Mouse (Mus musculus) olfactory bulb, adult 2 months (tissue): ENCODE data around the gene Tnnt2. TPM values are rescaled to one million over a fixed set of nuclear protein-coding genes. Genes with fewer than 3 reads are reported as not detected.

ENCODE experiments used
- H3K27ac ChIP-seq: fragments of 200-500 bp; 2 replicates; pipeline ENCODE4 v1.5.1; 2012; ENCODE audit warnings: low read depth, low read length; ENCODE audit not compliant: insufficient read depth
- H3K4me1 ChIP-seq: fragments of 200-500 bp; 2 replicates; pipeline ENCODE4 v1.6.1; 2012; ENCODE audit warnings: low read length; ENCODE audit not compliant: control insufficient read depth, insufficient read depth
- H3K4me3 ChIP-seq: fragments of 200-500 bp; 2 replicates; pipeline ENCODE4 v1.5.1; 2012; ENCODE audit warnings: mild to moderate bottlenecking, low read depth, low read length, moderate library complexity; ENCODE audit not compliant: insufficient read depth
- CTCF ChIP-seq: fragments of 200-500 bp; IDR thresholded peaks from 2 replicates; pipeline ENCODE4 v1.5.1; 2012; ENCODE audit warnings: low read depth, mild to moderate bottlenecking, low read length, moderate library complexity; ENCODE audit not compliant: insufficient read depth
- POLR2A ChIP-seq: fragments of 200-500 bp; IDR thresholded peaks from 2 replicates; pipeline ENCODE4 v1.6.1; 2012; ENCODE audit warnings: mild to moderate bottlenecking, low read depth, low read length, moderate library complexity; ENCODE audit not compliant: insufficient read depth
- WGBS: fragments of 180-500 bp; shearing (Covaris S2); methylation state at CpG from one replicate; pipeline ENCODE4 v1.1.7; 2018; 5-methylcytosine and 5-hydroxymethylcytosine counted together
- polyA plus RNA-seq: library from polyadenylated mRNA; stranded (reverse); fragments of >200 nt; gene quantifications from 2 replicates; pipeline ENCODE4 v1.2.4, GENCODE M21; 2012; ENCODE audit warnings: low replicate concordance; ENCODE audit not compliant: missing spikeins, insufficient read depth, insufficient read length

Gene Tnnt2
- not detected in 2 replicates for polyA plus RNA-seq

GRCm38 (mm10) chr1:135835716-135836483 lies at the start of gene Tnnt2:
Tnnt2 (plus strand) TSS chr1:135836354.
- Histone ChIP-seq H3K4me3 (no peak within 1 kb of the TSS), H3K4me1 (0 out of 2 replicates have a peak, but pooled peaks cover 3% of the 10 kb centered on the region), H3K27ac (no peak within 1 kb of the TSS)
- 76% methylated on average over 9 of the region's 9 CpGs for WGBS
- TF ChIP-seq CTCF (no peak), POLR2A (no peak)

GRCm38 (mm10) chr1:135787799-135788198 lies 48.4 kb upstream of the Tnnt2 start:
- TF ChIP-seq POLR2A (no peak), CTCF (no peak)
- H3K4me3 ChIP-seq: no peak overlapping the region
- peaks cover 2% of the 10 kb centered on the region; the same call in 1 of the 2 replicates for H3K4me1 ChIP-seq
- 43% methylated on average over 3 of the region's 3 CpGs for WGBS
- H3K27ac ChIP-seq: no peak overlapping the region

GRCm38 (mm10) chr1:135788708-135789107 lies 47.4 kb upstream of the Tnnt2 start:
- Histone ChIP-seq H3K4me1 (peaks cover 8% of the 10 kb centered on the region), H3K27ac (no peak overlapping the region), H3K4me3 (no peak overlapping the region)
- TF ChIP-seq CTCF (no peak), POLR2A (no peak)
- 54% methylated on average over 10 of the region's 10 CpGs for WGBS

- TF ChIP-seq POLR2A: no peak
- TF ChIP-seq CTCF: no peak
- Histone ChIP-seq H3K4me3 (no peak overlapping the region), H3K4me1 (peaks cover 18% of the 10 kb centered on the region), H3K27ac (no peak overlapping the region)
- 17% methylated on average over 5 of the region's 5 CpGs for WGBS
Observed at GRCm38 (mm10) chr1:135789815-135790214, 46.3 kb upstream of the Tnnt2 start.

GRCm38 (mm10) chr1:135792143-135792939 lies 43.8 kb upstream of the Tnnt2 start:
- no peak overlapping the region for H3K4me3 ChIP-seq
- TF ChIP-seq CTCF (no peak), POLR2A (no peak)
- 75% methylated on average over 13 of the region's 13 CpGs for WGBS
- no peak overlapping the region for H3K27ac ChIP-seq
- H3K4me1 ChIP-seq: peaks cover 18% of the 10 kb centered on the region

- no peak for TF ChIP-seq CTCF
- no peak for TF ChIP-seq POLR2A
- no peak overlapping the region; the same call in 1 of the 2 replicates for H3K27ac ChIP-seq
- H3K4me3 ChIP-seq: peak overlapping the region; percentile 24
- H3K4me1 ChIP-seq: peaks cover 17% of the 10 kb centered on the region
- WGBS: 14% methylated on average over 27 of the region's 27 CpGs
Observed at GRCm38 (mm10) chr1:135793370-135794215, 42.6 kb upstream of the Tnnt2 start.

GRCm38 (mm10) chr1:135794216-135795134 lies 41.7 kb upstream of the Tnnt2 start:
- no peak overlapping the region for H3K27ac ChIP-seq
- WGBS: 60% methylated on average over 20 of the region's 20 CpGs
- no peak overlapping the region for H3K4me3 ChIP-seq
- TF ChIP-seq POLR2A (no peak), CTCF (no peak)
- peaks cover 16% of the 10 kb centered on the region for H3K4me1 ChIP-seq

- Histone ChIP-seq H3K4me3 (no peak overlapping the region), H3K27ac (no peak overlapping the region), H3K4me1 (peaks cover 22% of the 10 kb centered on the region)
- no peak for TF ChIP-seq POLR2A
- no peak for TF ChIP-seq CTCF
- WGBS: 94% methylated on average over 1 of the region's 1 CpGs
Observed at GRCm38 (mm10) chr1:135798492-135798891, 37.7 kb upstream of the Tnnt2 start.
